Mouse (Mus musculus): Measurements from ENCODE around the gene Diras2. TPM values are rescaled to one million over a fixed set of nuclear protein-coding genes. Genes with fewer than 3 reads are reported as not detected.
A peak's percentile ranks its signal among the peaks of the same experiment; 100 is the strongest.

Diras2 gene
- polyA plus RNA-seq, 1 experiment from 2014 or later = 5.4 TPM

DNA sequence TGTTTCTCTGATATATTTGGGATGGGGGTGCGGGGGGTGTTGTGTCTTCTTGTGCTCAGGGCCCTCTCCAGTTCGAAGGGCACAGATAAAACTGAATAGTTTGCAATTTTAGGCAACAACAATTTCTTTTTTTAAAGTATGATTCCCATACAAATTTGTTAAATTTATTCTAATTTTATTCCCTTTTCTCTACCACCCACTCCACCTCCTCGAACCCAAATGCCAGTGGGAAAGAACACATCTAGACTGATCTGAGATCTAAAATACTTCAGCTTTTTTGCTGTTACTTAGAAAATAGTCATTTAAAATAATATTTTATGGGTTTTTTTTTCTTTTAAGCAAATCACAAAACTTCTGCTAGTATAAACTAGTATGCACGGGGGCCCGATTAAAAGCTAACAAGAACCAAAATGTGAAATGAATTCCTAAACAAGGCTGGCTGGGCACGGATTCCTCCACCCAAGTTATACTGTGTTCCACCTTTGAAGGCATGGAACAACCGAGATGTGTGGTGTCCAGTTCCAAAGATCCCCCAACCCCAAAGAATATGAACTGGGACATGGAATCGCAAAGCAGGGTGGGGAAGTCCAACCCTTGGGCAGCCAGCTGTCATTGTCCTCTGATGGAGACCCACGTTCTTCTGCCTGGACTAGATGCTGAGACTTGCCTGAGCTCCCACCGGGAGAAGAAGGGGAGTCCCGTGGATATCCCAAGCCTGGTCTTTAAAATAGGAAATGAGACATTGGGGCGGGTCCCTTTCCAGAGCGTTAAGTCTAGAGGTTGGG, 1.7 kb downstream of the Diras2 start:
- 65% methylated on average over 13 of the region's 13 CpGs for WGBS

GRCm38 (mm10) chr13:52528786-52529185, 2.3 kb downstream of the Diras2 start:
- H3K36me3 ChIP-seq = no peaks in the 10 kb centered on the region
- no peak overlapping the region for H3K27ac ChIP-seq (replicated peaks)
- H3K4me1 ChIP-seq = peaks cover 20% of the 10 kb centered on the region
- ATAC-seq (ENCODE audit: low FRiP score) = no peak
- peak overlapping the region; percentile 87 for H3K4me2 ChIP-seq
- 62% methylated on average over 9 of the region's 9 CpGs for WGBS
- H3K9me3 ChIP-seq (replicated peaks) = no peaks in the 10 kb centered on the region
- no peak overlapping the region; the same call in 1 of the 2 replicates for H3K9ac ChIP-seq (replicated peaks)
- H3K27me3 ChIP-seq (replicated peaks) = 0 out of 2 replicates have a peak, but pooled peaks cover 7% of the 10 kb centered on the region
- peak overlapping the region; percentile 60 for H3K4me3 ChIP-seq (replicated peaks)

More for the DNA sequence above, 1.7 kb downstream of the Diras2 start:
- H3K9ac ChIP-seq (replicated peaks) = peak overlapping the region; percentile 62
- peak overlapping the region; percentile 60 for H3K4me3 ChIP-seq (replicated peaks)
- ATAC-seq (ENCODE audit: low FRiP score) = no peak
- H3K4me2 ChIP-seq = peak overlapping the region; percentile 87
- H3K9me3 ChIP-seq (replicated peaks) = no peaks in the 10 kb centered on the region
- H3K36me3 ChIP-seq = no peaks in the 10 kb centered on the region
- H3K27ac ChIP-seq (replicated peaks) = peak overlapping the region; percentile 87; the same call in 1 of the 2 replicates
- peaks cover 18% of the 10 kb centered on the region for H3K4me1 ChIP-seq
- 0 out of 2 replicates have a peak, but pooled peaks cover 10% of the 10 kb centered on the region for H3K27me3 ChIP-seq (replicated peaks)

DNA sequence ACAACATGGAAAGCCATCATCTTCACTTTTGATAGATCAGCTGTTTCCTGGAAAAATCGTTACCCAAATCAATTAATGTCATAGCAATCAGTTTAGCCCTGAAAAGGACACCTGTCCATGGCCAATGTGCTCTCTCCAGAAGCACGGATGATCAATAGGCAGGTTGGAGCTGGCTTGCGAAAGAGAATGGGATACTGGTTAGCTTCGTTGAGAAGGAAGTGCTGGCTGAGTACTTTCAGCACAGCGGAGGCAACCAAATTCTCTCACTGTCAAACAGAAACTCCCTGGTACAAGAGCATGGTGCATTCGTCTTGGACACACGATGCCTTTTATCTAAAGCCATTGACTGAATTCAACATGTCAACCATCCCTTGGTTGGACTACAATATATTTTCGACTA, 2.8 kb downstream of the Diras2 start:
- peak overlapping the region; percentile 87 for H3K4me2 ChIP-seq
- 74% methylated on average over 8 of the region's 8 CpGs for WGBS
- H3K36me3 ChIP-seq = no peaks in the 10 kb centered on the region
- no peak for ATAC-seq (ENCODE audit: low FRiP score)
- H3K27me3 ChIP-seq (replicated peaks) = 0 out of 2 replicates have a peak, but pooled peaks cover 7% of the 10 kb centered on the region
- H3K27ac ChIP-seq (replicated peaks) = no peak overlapping the region
- H3K9ac ChIP-seq (replicated peaks) = no peak overlapping the region
- peak overlapping the region; percentile 60 for H3K4me3 ChIP-seq (replicated peaks)
- H3K9me3 ChIP-seq (replicated peaks) = no peaks in the 10 kb centered on the region
- peaks cover 20% of the 10 kb centered on the region for H3K4me1 ChIP-seq

GRCm38 (mm10) chr13:52526249-52527035, 4.6 kb downstream of the Diras2 start:
- no peak overlapping the region for H3K4me3 ChIP-seq (replicated peaks)
- 0 out of 2 replicates have a peak, but pooled peaks cover 7% of the 10 kb centered on the region for H3K27me3 ChIP-seq (replicated peaks)
- no peaks in the 10 kb centered on the region for H3K36me3 ChIP-seq
- H3K9ac ChIP-seq (replicated peaks) = no peak overlapping the region
- H3K4me1 ChIP-seq = peaks cover 24% of the 10 kb centered on the region
- no peak overlapping the region for H3K4me2 ChIP-seq
- ATAC-seq (ENCODE audit: low FRiP score) = no peak
- WGBS = 84% methylated on average over 6 of the region's 6 CpGs
- no peak overlapping the region for H3K27ac ChIP-seq (replicated peaks)
- no peaks in the 10 kb centered on the region for H3K9me3 ChIP-seq (replicated peaks)

DNA sequence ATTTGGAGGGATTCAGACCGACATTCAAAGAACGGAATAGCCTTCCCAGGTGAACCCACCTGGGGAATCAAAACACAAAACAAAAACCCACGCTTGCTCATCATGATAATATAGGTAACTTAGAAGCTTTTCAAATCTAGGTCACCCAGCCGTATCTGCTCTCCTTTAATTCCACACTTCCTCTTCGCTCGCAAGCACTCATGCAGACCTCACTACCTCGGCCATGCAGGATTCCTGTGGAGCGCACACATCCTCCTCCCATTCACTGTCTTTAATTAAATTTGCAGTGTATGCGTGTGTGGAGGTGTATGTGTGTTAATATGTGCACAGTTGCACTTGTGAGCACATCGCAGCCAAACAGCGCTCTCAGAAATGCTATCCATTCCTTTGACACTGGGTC, 6.8 kb downstream of the Diras2 start:
- Histone ChIP-seq H3K4me2 (peak overlapping the region; percentile 9; the same call in 1 of the 2 replicates), H3K27me3 (replicated peaks) (0 out of 2 replicates have a peak, but pooled peaks cover 4% of the 10 kb centered on the region), H3K4me3 (replicated peaks) (no peak overlapping the region), H3K4me1 (peaks cover 31% of the 10 kb centered on the region), H3K36me3 (no peaks in the 10 kb centered on the region), H3K27ac (replicated peaks) (no peak overlapping the region), H3K9ac (replicated peaks) (no peak overlapping the region), H3K9me3 (replicated peaks) (no peaks in the 10 kb centered on the region)
- 68% methylated on average over 11 of the region's 11 CpGs for WGBS
- ATAC-seq (ENCODE audit: low FRiP score) = no peak

DNA sequence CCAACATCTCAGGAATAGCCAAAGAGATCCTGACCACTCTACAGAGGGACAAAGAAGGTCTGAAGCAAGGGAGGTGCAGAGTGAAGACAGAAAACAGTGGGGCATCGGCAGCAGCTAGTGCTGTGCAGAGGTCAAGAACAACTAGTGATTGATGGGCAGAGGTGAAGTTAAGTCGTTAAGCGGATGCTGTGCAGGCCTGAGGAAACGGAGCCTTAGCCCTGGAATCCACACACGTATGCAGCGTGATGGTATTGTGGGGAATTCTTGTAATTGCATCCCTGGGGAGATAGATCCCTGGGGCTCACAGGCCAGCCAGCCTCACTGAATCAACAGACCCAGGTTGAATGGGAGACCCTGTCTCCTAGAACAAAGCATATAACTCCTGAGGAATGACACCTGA, 9.9 kb downstream of the Diras2 start:
- Histone ChIP-seq H3K4me3 (replicated peaks) (no peak overlapping the region), H3K27ac (replicated peaks) (no peak overlapping the region), H3K4me1 (peaks cover 25% of the 10 kb centered on the region), H3K36me3 (no peaks in the 10 kb centered on the region), H3K4me2 (no peak overlapping the region), H3K9me3 (replicated peaks) (no peaks in the 10 kb centered on the region), H3K9ac (replicated peaks) (no peak overlapping the region), H3K27me3 (replicated peaks) (no peaks in the 10 kb centered on the region)
- ATAC-seq (ENCODE audit: low FRiP score) = no peak
- WGBS = 36% methylated on average over 6 of the region's 6 CpGs

- no peaks in the 10 kb centered on the region for H3K27me3 ChIP-seq (replicated peaks)
- no peak overlapping the region for H3K4me3 ChIP-seq (replicated peaks)
- WGBS = 87% methylated on average over 5 of the region's 5 CpGs
- H3K9ac ChIP-seq (replicated peaks) = no peak overlapping the region
- no peak for ATAC-seq (ENCODE audit: low FRiP score)
- H3K27ac ChIP-seq (replicated peaks) = no peak overlapping the region
- H3K36me3 ChIP-seq = no peaks in the 10 kb centered on the region
- H3K4me2 ChIP-seq = no peak overlapping the region
- H3K9me3 ChIP-seq (replicated peaks) = no peaks in the 10 kb centered on the region
- peaks cover 21% of the 10 kb centered on the region for H3K4me1 ChIP-seq
These were observed 11.7 kb downstream of the Diras2 start for GRCm38 (mm10) chr13:52519425-52519824.

DNA sequence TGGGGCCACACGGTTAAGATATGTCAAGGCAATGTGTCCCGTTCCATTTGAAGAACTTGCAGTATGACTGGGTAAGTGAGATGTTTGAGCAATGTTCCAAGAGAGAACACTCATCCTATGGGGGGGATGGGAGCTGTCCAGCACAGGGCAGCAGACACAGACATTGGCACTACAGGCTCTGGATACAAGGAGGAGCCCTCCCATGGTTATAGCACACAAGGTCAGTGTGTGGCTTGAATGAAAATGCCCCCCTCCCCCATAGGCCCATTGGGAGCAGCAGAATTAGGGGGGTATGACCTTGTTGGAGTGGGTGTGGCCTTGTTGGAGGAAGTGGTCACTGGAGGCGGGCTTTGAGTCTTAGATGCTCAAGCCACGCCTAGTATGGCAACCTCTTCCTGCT, 12.7 kb downstream of the Diras2 start:
- Histone ChIP-seq H3K36me3 (no peaks in the 10 kb centered on the region), H3K4me1 (peaks cover 18% of the 10 kb centered on the region), H3K4me3 (replicated peaks) (no peak overlapping the region), H3K4me2 (no peak overlapping the region), H3K27me3 (replicated peaks) (no peaks in the 10 kb centered on the region), H3K9ac (replicated peaks) (no peak overlapping the region), H3K27ac (replicated peaks) (no peak overlapping the region), H3K9me3 (replicated peaks) (no peaks in the 10 kb centered on the region)
- WGBS = 91% methylated on average over 4 of the region's 4 CpGs
- ATAC-seq (ENCODE audit: low FRiP score) = no peak

DNA sequence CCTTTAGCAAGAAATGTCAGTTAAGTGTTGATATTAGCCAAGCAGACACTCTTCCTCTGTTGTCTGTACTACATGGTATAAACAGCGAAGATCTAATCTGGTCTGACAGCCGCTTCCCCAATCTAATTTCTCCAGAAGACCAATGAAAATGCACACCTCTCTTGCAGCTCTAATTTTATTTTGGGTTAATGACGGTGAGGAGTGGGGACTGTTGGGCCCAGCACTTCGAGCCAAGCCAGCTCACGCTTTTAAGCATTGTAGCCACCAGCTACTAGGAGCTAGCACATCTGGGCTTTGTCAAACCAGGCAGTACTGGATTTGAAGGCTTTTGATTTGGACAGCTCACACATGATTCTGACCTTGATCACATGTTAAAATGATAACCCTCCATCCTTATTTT, 14.1 kb downstream of the Diras2 start:
- no peak overlapping the region for H3K4me3 ChIP-seq (replicated peaks)
- 83% methylated on average over 5 of the region's 5 CpGs for WGBS
- no peak for ATAC-seq (ENCODE audit: low FRiP score)

DNA sequence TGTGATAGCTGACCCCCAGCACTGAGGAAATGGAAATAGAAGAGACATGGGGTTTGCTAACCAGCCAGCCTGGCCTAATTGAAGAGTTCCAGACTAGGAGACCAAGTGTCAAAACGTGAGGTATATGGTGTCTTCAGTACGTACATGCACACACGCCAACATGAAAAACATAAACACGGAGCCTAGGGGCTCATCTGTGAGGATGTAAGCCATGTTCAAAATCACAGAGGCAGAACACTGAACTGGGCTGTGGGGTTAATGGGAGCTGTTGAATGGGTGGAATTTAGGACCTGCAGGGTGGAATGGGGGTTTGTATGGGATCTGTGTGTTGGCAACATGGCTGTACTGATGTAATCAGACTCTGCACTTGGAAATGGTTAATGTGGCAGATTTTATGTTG, 14.5 kb downstream of the Diras2 start:
- H3K4me1 ChIP-seq = peaks cover 16% of the 10 kb centered on the region
- H3K4me2 ChIP-seq = no peak overlapping the region
- H3K9ac ChIP-seq (replicated peaks) = no peak overlapping the region
- no peak overlapping the region for H3K27ac ChIP-seq (replicated peaks)
- H3K36me3 ChIP-seq = no peaks in the 10 kb centered on the region
- WGBS = 92% methylated on average over 4 of the region's 4 CpGs
- H3K4me3 ChIP-seq (replicated peaks) = no peak overlapping the region
- no peaks in the 10 kb centered on the region for H3K9me3 ChIP-seq (replicated peaks)
- H3K27me3 ChIP-seq (replicated peaks) = no peaks in the 10 kb centered on the region
- ATAC-seq (ENCODE audit: low FRiP score) = no peak

More for the DNA sequence above, 14.1 kb downstream of the Diras2 start:
- Histone ChIP-seq H3K4me2 (no peak overlapping the region), H3K9me3 (replicated peaks) (no peaks in the 10 kb centered on the region), H3K27ac (replicated peaks) (no peak overlapping the region), H3K9ac (replicated peaks) (no peak overlapping the region), H3K36me3 (no peaks in the 10 kb centered on the region), H3K4me1 (peaks cover 18% of the 10 kb centered on the region), H3K27me3 (replicated peaks) (no peaks in the 10 kb centered on the region)

DNA sequence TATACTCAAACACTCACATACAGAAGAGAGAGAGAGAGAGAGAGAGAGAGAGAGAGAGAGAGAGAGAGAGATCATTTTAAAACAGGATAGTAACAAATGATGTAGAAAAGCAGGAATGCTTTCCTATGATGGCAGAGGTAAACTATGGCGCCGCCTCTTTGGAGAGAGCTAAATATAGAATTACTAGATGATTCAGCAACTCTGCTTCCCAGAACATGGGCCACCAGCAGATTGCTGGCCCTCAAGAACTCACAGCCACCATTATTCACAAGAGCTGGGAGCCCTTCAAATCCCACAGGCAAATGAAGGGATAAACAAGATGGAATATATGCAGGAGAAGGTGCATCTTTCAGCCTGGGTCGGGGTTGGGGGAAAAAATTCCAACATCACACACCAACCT, 15.0 kb downstream of the Diras2 start:
- Histone ChIP-seq H3K36me3 (no peaks in the 10 kb centered on the region), H3K4me3 (replicated peaks) (no peak overlapping the region), H3K9me3 (replicated peaks) (no peaks in the 10 kb centered on the region), H3K27ac (replicated peaks) (no peak overlapping the region), H3K9ac (replicated peaks) (no peak overlapping the region), H3K4me1 (peaks cover 11% of the 10 kb centered on the region), H3K27me3 (replicated peaks) (no peaks in the 10 kb centered on the region), H3K4me2 (no peak overlapping the region)
- WGBS = 82% methylated on average over 3 of the region's 3 CpGs
- ATAC-seq (ENCODE audit: low FRiP score) = no peak

DNA sequence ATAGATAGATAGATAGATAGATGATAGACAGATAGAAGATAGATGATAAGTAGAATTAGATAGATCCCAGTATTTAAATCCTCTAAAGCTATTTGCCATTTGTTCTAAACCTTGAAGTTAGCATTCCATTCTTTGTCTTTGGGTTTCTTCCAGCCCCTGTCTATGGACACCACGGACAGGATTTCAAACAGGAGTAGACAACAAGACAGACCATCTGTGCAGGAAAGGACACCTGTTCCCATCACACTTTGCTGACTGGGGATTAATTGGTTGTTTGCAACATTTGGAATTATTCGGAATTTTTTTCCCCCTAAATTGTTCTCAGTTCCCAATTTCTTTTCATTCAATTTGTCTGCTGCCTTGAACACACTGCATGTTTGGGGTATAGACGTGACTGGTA, 17.5 kb downstream of the Diras2 start:
- no peak for ATAC-seq (ENCODE audit: low FRiP score)
- 79% methylated on average over 3 of the region's 3 CpGs for whole genome bisulfite sequencing
- no peaks in the 10 kb centered on the region for H3K27me3 ChIP-seq (replicated peaks)

More for the DNA sequence above, 17.5 kb downstream of the Diras2 start:
- Histone ChIP-seq H3K4me2 (no peak overlapping the region), H3K4me3 (replicated peaks) (no peak overlapping the region), H3K9ac (replicated peaks) (no peak overlapping the region), H3K27ac (replicated peaks) (no peak overlapping the region), H3K4me1 (no peaks in the 10 kb centered on the region), H3K36me3 (no peaks in the 10 kb centered on the region), H3K9me3 (replicated peaks) (no peaks in the 10 kb centered on the region)

All from neural tube, embryonic 15.5 days (tissue).